Mouse (Mus musculus) heart, embryonic 15.5 days (tissue): ENCODE results near the gene Morc1. TPM values are rescaled to one million over a fixed set of nuclear protein-coding genes. Genes with fewer than 3 reads are reported as not detected.

Source experiments
- ATAC-seq: fragments of 200-750 bp; cut with Nextera tagmentation; replicated peaks from 2 replicates; pipeline ENCODE4 v1.8.0; 2017; ENCODE audit warnings: low read depth, moderate TSS enrichment; ENCODE audit not compliant: insufficient number of reproducible peaks, insufficient read depth, low FRiP score
- H3K27ac ChIP-seq: fragments of 300-500 bp; sonication (generic); 2 replicates; pipeline ENCODE4 v1.5.1; 2015; ENCODE audit warnings: mild to moderate bottlenecking, inconsistent platforms
- H3K27me3 ChIP-seq: fragments of 300-500 bp; sonication (generic); 2 replicates; pipeline ENCODE4 v1.6.1; 2015; ENCODE audit warnings: inconsistent platforms
- H3K36me3 ChIP-seq: fragments of 300-500 bp; sonication (generic); 2 replicates; pipeline ENCODE4 v1.6.1; 2015; ENCODE audit warnings: mild to moderate bottlenecking, inconsistent platforms
- H3K4me1 ChIP-seq: fragments of 300-500 bp; sonication (generic); replicated peaks from 2 replicates; pipeline ENCODE4 v1.6.1; 2015; ENCODE audit warnings: inconsistent platforms
- H3K4me2 ChIP-seq: fragments of 300-500 bp; sonication (generic); 2 replicates; pipeline ENCODE4 v1.6.1; 2015; ENCODE audit warnings: inconsistent platforms, mild to moderate bottlenecking, moderate library complexity
- H3K4me3 ChIP-seq: fragments of 300-500 bp; sonication (generic); 2 replicates; pipeline ENCODE4 v1.5.1; 2015; ENCODE audit warnings: mild to moderate bottlenecking, inconsistent platforms
- H3K9ac ChIP-seq: fragments of 300-500 bp; sonication (generic); 2 replicates; pipeline ENCODE4 v1.6.1; 2015; ENCODE audit warnings: mild to moderate bottlenecking, inconsistent platforms
- H3K9me3 ChIP-seq: fragments of 300-500 bp; sonication (generic); replicated peaks from 2 replicates; pipeline ENCODE4 v1.6.1; 2016; ENCODE audit warnings: inconsistent platforms
- WGBS: fragments of 180-500 bp; shearing (Covaris S2); methylation state at CpG from one replicate; pipeline ENCODE4 v1.1.7; 2015; ENCODE audit warnings: mixed read lengths; 5-methylcytosine and 5-hydroxymethylcytosine counted together
- polyA plus RNA-seq: library from polyadenylated mRNA; unstranded; fragments of >200 nt; fragmentation: Nextera tagmentation; extraction: Ambion mirVana; gene quantifications from 2 replicates; pipeline ENCODE4 v1.2.1, GENCODE M21; 2015

Gene Morc1
- 0.04 and 0.39 TPM in 2 replicates for polyA plus RNA-seq

DNA sequence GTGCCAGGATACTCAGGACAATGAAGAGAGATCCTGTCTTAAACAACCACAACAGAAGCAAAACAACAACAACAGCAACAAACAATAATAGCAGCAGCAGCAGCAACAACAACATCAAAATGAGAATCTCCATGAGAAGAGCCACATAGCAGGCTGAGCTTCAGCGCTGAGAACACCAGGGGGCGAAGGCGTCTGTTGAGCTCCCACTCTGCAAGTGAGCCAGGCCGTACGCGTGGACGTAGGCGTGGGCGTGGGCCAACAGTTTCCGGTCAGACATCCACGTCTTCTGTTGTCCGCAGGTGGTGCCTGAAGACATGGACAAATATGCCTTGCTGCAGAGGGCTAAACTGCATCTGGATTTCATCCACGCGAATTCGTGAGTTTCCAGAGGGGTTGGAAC lies at the start of gene Morc1:
Morc1 (plus strand) TSS at position 211 of the 400 bp plus-strand sequence.
- H3K36me3 ChIP-seq, result no peaks in the 10 kb centered on the region
- H3K27me3 ChIP-seq, result no peaks in the 10 kb centered on the region
- ATAC-seq, result no peak
- 90% methylated on average over 15 of the region's 15 CpGs for WGBS
- H3K4me2 ChIP-seq, result no peak within 1 kb of the TSS
- H3K9ac ChIP-seq, result no peak within 1 kb of the TSS
- H3K27ac ChIP-seq, result no peak within 1 kb of the TSS
- no peaks in the 10 kb centered on the region for H3K4me1 ChIP-seq
- no peak within 1 kb of the TSS for H3K4me3 ChIP-seq
- no peaks in the 10 kb centered on the region for H3K9me3 ChIP-seq

DNA sequence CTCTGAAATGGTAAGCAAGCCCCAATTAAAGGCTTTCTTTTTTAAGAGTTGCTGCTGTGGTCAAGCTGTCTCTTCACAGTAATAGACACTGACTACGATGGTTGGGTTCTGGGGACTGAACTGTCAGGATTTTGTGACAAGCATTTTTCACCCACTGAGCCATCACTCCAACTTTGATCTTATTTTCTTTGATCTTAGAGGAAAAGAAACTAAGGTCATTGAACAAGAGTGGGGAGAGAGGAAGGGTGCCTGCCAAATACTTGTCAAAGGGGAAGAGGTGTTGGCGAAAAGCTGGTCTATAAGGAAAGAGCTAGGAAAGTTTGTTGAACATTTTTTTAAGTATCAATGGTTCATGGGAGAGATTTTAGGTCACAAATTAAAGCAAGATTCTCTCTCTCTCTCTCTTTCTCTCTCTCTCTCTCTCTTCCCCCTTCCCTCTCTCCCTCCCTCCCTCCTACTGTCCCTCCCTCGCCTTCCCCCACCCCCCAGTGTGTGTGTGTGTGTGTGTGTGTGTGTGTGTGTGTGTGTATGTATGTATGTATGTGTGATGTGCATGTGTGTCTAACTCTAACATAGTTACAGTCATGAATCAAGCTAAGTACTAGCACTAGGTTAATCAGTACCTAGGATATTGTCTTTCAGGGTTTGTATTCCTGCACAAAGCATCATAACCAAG lies 47.3 kb upstream of the Morc1 start:
- Histone ChIP-seq H3K4me1 (no peaks in the 10 kb centered on the region), H3K27me3 (no peaks in the 10 kb centered on the region), H3K9ac (no peak overlapping the region), H3K4me3 (no peak overlapping the region), H3K36me3 (no peaks in the 10 kb centered on the region), H3K27ac (no peak overlapping the region), H3K9me3 (no peaks in the 10 kb centered on the region), H3K4me2 (no peak overlapping the region)
- WGBS, result 52% methylated on average over 3 of the region's 3 CpGs
- no peak for ATAC-seq

DNA sequence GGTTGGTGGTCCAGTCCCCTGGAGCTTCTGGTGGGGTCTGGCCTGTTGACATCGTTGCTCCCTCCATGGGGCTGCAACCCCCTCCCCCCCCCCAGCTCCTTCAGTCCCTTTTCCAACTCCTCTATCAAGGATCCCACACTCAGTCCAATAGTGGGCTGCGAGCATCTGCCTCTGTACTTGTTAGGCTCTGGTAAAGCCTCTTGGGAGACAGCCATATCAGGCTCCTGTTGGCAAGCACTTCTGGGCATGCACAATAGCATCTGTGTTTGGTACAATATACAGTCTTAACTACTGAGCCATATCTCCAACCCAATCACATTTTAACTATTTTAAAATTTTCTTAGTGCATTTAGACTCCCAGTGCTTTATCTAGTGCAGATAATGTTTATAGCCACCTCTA lies 44.1 kb upstream of the Morc1 start:
- Histone ChIP-seq H3K4me3 (no peak overlapping the region), H3K9ac (no peak overlapping the region), H3K27me3 (no peaks in the 10 kb centered on the region), H3K27ac (no peak overlapping the region), H3K36me3 (no peaks in the 10 kb centered on the region), H3K4me1 (no peaks in the 10 kb centered on the region), H3K4me2 (no peak overlapping the region), H3K9me3 (no peaks in the 10 kb centered on the region)
- 61% methylated on average over 2 of the region's 2 CpGs for WGBS
- ATAC-seq, result no peak

DNA sequence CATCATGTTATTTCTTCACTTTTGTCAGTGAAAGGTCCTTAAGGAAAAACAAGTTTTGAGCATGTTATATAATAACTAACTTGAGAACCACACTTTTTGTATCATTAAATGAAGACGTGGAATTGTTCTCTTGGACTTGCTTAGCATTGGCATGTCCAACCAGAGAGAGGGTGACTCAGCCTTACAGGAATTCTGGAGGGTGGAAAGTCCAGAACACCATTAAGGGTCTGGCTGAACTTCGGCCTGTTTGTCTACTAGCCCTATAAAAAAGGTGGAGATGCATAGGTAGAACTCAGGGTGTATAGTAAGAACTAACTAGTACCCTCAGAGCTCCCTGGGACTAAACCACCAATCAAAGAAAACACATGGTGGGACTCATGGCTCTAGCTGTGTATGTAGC lies 35.8 kb upstream of the Morc1 start:
- 73% methylated on average over 2 of the region's 2 CpGs for WGBS
- no peaks in the 10 kb centered on the region for H3K27me3 ChIP-seq
- H3K9me3 ChIP-seq, result no peaks in the 10 kb centered on the region
- no peaks in the 10 kb centered on the region for H3K4me1 ChIP-seq
- H3K9ac ChIP-seq, result no peak overlapping the region
- H3K36me3 ChIP-seq, result no peaks in the 10 kb centered on the region
- no peak for ATAC-seq
- H3K27ac ChIP-seq, result no peak overlapping the region
- no peak overlapping the region for H3K4me2 ChIP-seq
- no peak overlapping the region for H3K4me3 ChIP-seq

DNA sequence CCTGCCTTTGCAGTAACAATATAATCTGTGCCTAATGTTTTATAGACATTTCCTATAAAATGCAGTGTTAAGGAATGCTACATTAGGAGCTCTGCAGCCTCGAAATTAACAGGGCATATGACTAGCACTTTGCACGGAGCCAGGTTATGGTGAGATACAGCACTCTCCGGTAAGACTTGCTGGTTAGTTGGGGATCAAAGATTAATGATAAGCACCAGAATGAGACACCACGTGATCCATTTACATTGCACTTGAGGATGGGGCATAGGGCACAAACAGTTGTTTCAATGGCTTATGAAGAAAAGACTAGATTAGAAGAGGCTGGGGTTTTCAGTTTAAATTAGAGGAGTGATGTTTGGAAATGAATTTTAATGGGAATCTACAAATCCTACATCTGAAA lies 28.1 kb upstream of the Morc1 start:
- no peak for ATAC-seq
- Histone ChIP-seq H3K9ac (no peak overlapping the region), H3K27me3 (no peaks in the 10 kb centered on the region), H3K27ac (no peak overlapping the region), H3K4me1 (no peaks in the 10 kb centered on the region), H3K9me3 (no peaks in the 10 kb centered on the region), H3K36me3 (no peaks in the 10 kb centered on the region), H3K4me2 (no peak overlapping the region), H3K4me3 (no peak overlapping the region)
- 73% methylated on average over 4 of the region's 4 CpGs for WGBS

DNA sequence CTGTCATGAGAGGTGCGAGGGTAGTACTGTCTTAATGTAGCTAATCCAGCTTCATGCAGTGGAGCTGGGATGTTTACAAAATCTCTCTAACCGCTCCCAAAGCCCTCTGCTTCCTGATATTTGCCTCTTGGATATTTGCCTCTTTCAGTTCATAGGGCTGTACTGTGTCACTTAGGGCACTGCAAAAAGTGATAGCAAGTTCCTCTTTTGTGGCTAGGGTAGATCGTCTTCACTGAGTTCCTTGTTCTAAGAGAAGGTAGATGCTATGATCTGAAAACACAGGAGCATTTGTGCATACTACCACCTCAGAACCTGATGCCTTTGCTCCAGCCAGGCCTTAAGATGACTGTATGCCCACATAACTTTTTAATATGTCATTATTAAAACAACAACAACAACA lies 27.6 kb upstream of the Morc1 start:
- H3K9me3 ChIP-seq, result no peaks in the 10 kb centered on the region
- H3K4me3 ChIP-seq, result no peak overlapping the region
- no peak overlapping the region for H3K9ac ChIP-seq
- H3K4me1 ChIP-seq, result no peaks in the 10 kb centered on the region
- H3K4me2 ChIP-seq, result no peak overlapping the region
- no peak for ATAC-seq
- H3K27me3 ChIP-seq, result no peaks in the 10 kb centered on the region
- no peak overlapping the region for H3K27ac ChIP-seq
- 74% methylated on average over 3 of the region's 3 CpGs for WGBS
- no peaks in the 10 kb centered on the region for H3K36me3 ChIP-seq

DNA sequence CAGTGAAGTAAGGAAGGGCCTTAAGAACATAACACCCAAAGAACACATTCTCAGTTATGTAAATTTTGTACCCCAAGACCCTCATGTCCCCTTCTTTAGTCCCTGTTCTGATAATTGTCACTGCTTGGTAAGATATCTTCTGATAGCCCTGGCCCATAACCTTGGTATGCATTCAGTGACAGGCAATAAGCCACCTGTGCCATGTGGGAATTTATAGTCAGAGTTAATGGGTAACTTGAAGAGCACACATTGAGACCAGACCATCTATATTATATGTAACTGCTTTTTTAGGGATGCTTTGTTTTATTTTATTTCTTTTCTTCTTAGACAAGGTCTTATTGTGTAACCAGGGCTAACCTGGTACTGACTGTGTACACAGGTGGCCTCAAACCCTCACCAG lies 27.0 kb upstream of the Morc1 start:
- no peak overlapping the region for H3K4me3 ChIP-seq
- no peaks in the 10 kb centered on the region for H3K4me1 ChIP-seq
- no peaks in the 10 kb centered on the region for H3K9me3 ChIP-seq
- H3K27ac ChIP-seq, result no peak overlapping the region
- H3K4me2 ChIP-seq, result no peak overlapping the region
- no peak overlapping the region for H3K9ac ChIP-seq
- H3K36me3 ChIP-seq, result no peaks in the 10 kb centered on the region
- ATAC-seq, result no peak
- H3K27me3 ChIP-seq, result no peaks in the 10 kb centered on the region

DNA sequence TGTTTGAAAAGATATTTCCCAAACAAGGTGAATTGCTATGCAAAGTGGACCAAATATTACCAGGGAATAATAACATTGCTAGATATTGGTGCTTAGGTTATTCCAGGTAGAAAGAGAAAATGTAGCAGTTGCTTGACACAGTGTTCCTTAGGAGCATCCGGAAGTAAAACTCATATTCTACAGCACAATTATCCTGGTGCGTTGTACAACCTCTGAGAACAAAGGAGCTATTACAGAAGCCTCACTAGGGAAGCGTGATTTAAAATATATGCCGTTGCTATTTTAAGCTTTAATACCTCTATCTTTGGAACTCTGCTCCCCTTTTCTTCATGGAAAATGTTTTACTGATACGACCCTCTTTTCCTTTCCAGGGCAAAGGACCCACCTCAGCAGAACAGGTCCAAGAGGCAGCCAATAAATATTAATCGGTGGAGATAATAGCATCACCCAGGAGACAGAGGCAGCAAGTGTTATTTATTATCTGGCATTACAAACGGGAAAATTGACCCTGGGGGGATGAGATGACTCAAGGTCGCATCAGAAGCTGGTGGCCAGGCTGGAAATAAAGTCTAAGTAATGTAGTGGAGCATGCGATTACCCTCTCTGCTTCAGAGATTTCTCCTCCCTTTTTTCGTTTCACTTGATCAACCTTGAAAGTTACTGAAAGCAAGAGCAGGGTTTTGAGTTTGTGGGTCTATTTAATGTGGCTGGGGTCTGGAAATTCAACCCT lies 25.2 kb upstream of the Morc1 start:
- no peak for ATAC-seq
- no peak overlapping the region for H3K4me3 ChIP-seq
- H3K4me2 ChIP-seq, result no peak overlapping the region
- H3K4me1 ChIP-seq, result no peaks in the 10 kb centered on the region
- 64% methylated on average over 10 of the region's 10 CpGs for WGBS
- H3K36me3 ChIP-seq, result no peaks in the 10 kb centered on the region
- no peak overlapping the region for H3K9ac ChIP-seq
- H3K27me3 ChIP-seq, result no peaks in the 10 kb centered on the region
- H3K9me3 ChIP-seq, result no peaks in the 10 kb centered on the region
- H3K27ac ChIP-seq, result no peak overlapping the region

DNA sequence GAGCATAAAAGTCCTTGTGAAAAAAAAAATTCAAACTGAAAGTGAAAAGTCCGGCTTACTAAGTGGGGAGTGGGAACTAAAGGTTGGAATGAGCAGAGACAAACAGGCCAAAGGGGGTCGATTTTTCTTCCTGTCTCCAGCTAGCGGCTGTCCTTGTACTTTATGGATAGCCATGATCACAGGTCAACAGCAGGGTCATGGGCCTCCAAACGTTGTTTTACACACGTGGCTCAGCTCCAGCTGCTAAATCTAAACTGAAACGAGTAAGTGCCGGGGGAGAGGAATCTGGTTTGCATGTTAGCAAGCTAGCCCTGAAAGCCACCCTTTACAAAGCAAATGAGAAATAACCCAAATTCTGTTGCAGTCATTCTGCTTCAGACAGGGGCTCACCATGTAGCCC lies 21.5 kb upstream of the Morc1 start:
- H3K4me1 ChIP-seq, result no peaks in the 10 kb centered on the region
- 51% methylated on average over 7 of the region's 7 CpGs for WGBS
- H3K9ac ChIP-seq, result no peak overlapping the region
- H3K4me2 ChIP-seq, result no peak overlapping the region
- H3K9me3 ChIP-seq, result no peaks in the 10 kb centered on the region
- H3K36me3 ChIP-seq, result no peaks in the 10 kb centered on the region
- no peak overlapping the region for H3K4me3 ChIP-seq
- no peaks in the 10 kb centered on the region for H3K27me3 ChIP-seq
- no peak for ATAC-seq
- no peak overlapping the region for H3K27ac ChIP-seq

DNA sequence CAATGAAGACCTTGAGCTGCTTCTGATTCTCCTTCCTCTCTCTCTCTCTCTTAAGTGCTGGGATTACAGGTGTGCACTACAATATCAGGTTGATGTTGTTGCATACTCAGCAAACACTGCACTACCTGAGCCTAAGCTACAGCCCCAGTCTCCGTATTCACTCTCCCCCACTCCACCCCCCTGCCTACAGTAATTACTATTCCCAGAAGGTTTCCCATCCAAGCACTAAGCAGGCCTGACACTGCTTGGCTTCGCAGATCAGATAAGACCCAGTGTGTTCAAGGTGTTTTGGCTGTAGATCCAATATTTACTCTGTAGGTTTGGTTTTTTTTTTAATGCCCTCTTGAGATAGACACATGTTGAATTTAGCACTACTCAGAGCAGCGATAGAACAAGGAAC lies 20.9 kb upstream of the Morc1 start:
- H3K9me3 ChIP-seq, result no peaks in the 10 kb centered on the region
- no peak overlapping the region for H3K4me3 ChIP-seq
- H3K36me3 ChIP-seq, result no peaks in the 10 kb centered on the region
- H3K4me2 ChIP-seq, result no peak overlapping the region
- no peak for ATAC-seq
- H3K9ac ChIP-seq, result no peak overlapping the region
- no peaks in the 10 kb centered on the region for H3K27me3 ChIP-seq
- H3K27ac ChIP-seq, result no peak overlapping the region
- 61% methylated on average over 3 of the region's 3 CpGs for WGBS
- H3K4me1 ChIP-seq, result no peaks in the 10 kb centered on the region

DNA sequence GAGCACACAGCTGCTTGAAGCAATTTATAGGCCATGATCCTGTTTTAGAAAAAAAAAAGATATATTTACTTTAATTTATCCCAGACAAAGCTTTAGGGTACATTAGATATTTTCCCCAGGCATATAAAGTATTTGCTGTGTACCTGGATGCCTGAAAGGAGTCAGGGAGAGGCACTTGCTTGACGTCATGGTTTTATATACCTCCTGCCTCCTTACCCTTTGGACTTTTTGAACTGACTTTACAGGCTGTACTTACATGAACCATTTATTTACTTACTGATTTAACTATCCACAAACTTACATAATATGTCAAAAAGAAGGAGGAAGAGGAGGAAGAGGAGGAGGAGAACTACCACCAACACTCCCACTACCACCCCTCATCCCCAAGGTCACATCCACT lies 18.8 kb upstream of the Morc1 start, which contains the start of gene Gm5485:
Gm5485 (minus strand) TSS at position 171 of the 400 bp plus-strand sequence.
- H3K27me3 ChIP-seq, result no peaks in the 10 kb centered on the region
- no peak within 1 kb of the TSS for H3K4me2 ChIP-seq
- H3K27ac ChIP-seq, result no peak within 1 kb of the TSS
- no peaks in the 10 kb centered on the region for H3K36me3 ChIP-seq
- H3K9me3 ChIP-seq, result no peaks in the 10 kb centered on the region
- no peak within 1 kb of the TSS for H3K4me3 ChIP-seq
- no peaks in the 10 kb centered on the region for H3K4me1 ChIP-seq
- no peak for ATAC-seq
- 85% methylated on average over 1 of the region's 1 CpGs for WGBS
- no peak within 1 kb of the TSS for H3K9ac ChIP-seq

DNA sequence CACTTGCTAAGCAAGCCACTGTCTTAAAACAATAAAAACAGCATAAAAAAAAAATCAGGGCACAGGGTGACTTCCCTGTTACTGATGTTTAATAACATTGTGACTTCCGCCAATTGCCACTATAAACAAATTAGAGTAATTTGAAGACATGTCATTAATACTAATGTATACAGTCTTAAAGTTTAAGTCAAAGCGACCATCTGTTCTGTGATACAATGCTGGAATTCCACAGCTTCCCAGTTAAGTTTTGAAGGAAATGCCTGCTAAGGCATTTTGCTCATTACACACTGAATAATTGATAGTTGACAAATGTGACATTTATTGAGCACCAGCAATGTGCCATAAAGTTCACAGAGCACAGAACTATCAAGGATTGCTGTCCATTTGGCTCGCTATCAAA lies 12.5 kb upstream of the Morc1 start:
- no peaks in the 10 kb centered on the region for H3K27me3 ChIP-seq
- H3K9me3 ChIP-seq, result no peaks in the 10 kb centered on the region
- WGBS, result 74% methylated on average over 3 of the region's 3 CpGs
- no peaks in the 10 kb centered on the region for H3K4me1 ChIP-seq
- no peak overlapping the region for H3K4me3 ChIP-seq
- no peaks in the 10 kb centered on the region for H3K36me3 ChIP-seq
- no peak for ATAC-seq
- no peak overlapping the region for H3K4me2 ChIP-seq
- no peak overlapping the region for H3K27ac ChIP-seq
- no peak overlapping the region for H3K9ac ChIP-seq
